Mouse (Mus musculus) adipose tissue, adult 10 weeks (tissue): ENCODE data around the gene Bnipl. TPM values are rescaled to one million over a fixed set of nuclear protein-coding genes. Genes with fewer than 3 reads are reported as not detected.

Experiments used
- polyA plus RNA-seq: library from polyadenylated mRNA; stranded (reverse); fragments of 350-450 nt; fragmentation: Illumina TruSeq; extraction: RNeasy Lipid Tissue Mini Kit (QIAGEN cat#74804); gene quantifications from one replicate; pipeline ENCODE4 v1.2.3, GENCODE M21; 2014; ENCODE audit warnings: low read depth, low replicate concordance

Bnipl gene
- polyA plus RNA-seq, result 3.7 TPM

DNA sequence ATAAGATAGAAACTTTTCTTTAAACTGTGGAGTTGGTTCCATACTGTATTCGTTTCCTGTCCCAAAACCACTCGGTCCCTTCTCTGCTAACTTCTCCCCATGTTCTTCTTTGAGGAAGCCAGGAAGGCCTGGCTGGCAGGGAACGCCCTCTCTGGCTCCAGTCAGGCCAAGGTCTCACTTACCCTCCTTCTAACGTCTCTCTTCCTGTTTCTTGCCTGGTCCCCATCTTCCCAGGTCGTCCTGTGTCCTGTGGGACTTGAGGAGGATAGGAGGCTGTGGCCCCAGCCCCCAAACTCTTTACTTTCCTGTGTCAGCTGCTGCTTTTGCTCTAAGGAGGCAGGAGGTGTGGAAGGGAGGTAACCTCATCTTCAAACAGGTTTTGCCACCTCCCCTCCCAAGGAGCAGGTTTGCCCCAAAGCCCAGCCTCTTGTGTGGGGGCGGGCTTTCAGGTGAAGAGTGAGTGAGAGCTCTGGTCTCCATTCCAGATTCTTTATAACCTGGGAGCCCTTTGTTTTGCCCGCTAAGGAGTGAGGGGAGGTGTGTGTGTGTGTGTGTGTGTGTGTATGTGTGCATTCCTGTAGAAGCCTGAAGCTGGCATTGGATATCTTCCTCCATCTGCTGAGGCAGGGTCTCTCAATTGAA, at the start of gene Bnipl:
TSS of gene Bnipl (minus strand) at position 411 of the 642 bp plus-strand sequence.

DNA sequence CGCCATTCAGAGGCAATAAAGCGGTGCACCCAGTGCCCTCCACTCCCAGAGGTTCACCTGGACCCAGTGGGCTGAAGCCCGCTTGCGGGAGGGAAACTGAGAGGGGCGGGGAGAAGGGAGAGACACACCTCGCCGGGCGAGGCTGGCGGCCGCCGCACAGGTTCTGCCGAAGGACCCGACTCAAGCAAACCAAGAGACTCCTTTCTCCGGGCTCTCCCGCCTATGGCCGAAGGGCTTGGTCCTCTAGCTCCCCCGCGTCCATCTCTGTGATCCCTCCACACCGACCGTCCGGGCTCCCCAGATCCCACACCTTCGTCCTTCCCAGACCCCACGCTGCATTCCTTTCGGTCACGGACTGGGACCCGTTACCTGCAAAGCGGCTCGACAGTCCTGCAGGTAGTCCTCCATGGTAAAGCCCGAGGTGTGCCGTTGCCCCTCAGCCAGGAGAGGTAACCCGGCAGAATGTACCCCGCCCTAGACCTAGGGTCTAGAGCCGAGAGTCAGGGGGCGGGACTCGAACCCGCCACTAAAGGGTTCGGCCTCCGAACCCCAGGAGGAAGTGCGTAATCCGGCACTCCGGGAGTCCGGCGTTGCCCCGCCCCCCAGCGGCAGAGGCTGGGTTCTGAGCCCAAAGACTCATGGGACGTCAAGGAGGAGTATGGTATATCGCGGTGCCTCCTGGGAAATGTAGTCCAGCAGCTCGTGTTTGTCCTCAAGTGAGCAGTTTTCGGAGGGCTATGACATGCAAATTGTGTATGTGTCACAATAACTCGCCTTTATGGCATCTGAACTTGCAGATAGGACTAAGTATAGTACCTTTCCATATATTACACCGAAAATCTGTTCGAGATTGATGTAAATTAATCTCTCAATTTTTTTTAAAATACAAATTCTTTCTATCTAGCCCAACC, 30.5 kb upstream of the Bnipl start, which contains the start of the genes Mindy1 and Prune1:
TSS of gene Mindy1 (plus strand) at position 130 of the 911 bp plus-strand sequence.
TSS of gene Prune1 (minus strand) at position 861 of the 911 bp plus-strand sequence.

GRCm38 (mm10) chr3:95241498-95241897, 9.5 kb downstream of the Bnipl start, which contains the start of gene Gm128:
TSS of gene Gm128 (minus strand) at chr3:95241598.

DNA sequence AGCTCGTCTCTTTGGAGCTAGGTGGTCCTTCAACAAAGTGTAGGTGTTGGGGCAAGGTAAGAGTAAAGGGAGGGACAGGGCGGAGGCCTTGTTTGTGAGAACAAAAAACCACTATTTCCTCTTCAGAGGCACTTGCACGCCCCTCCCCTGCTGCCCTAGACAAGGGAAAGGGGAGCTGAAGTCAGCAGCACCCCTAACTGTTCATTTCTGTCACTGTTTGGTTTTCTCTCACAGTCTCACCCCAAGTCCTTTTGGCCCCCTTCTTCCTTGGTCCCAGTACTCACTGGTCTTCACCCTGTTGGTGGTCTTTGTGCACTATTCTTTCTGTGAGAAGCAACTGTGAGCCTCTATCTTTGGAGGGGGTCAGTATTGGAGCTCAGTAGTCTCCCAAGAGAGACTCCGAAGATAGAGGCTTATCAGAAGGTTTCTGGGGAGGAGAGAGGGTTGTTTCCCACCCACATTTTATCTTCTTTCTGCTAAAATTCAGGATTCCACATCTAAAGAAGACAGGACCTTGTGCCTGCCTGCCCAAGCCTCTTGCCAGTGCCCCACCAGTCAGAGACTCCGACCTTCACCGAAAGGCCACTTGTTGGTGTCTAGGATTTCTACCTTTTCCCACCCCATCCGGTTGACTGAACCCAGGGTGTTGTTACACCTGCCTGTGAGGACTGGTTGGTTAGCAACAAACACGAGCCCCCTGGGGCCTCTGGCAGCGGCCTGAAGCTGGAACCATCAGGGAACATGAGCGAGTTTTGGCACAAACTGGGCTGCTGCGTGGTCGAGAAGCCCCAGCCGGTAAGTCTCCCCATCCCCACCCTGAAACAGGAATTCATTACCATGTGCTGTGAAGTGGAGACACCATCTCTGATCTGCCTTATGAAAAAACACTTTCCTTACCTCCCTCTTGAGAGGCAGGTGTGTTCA, 19.4 kb downstream of the Bnipl start, which contains the start of gene Mllt11:
TSS of gene Mllt11 (minus strand) at position 874 of the 924 bp plus-strand sequence.

DNA sequence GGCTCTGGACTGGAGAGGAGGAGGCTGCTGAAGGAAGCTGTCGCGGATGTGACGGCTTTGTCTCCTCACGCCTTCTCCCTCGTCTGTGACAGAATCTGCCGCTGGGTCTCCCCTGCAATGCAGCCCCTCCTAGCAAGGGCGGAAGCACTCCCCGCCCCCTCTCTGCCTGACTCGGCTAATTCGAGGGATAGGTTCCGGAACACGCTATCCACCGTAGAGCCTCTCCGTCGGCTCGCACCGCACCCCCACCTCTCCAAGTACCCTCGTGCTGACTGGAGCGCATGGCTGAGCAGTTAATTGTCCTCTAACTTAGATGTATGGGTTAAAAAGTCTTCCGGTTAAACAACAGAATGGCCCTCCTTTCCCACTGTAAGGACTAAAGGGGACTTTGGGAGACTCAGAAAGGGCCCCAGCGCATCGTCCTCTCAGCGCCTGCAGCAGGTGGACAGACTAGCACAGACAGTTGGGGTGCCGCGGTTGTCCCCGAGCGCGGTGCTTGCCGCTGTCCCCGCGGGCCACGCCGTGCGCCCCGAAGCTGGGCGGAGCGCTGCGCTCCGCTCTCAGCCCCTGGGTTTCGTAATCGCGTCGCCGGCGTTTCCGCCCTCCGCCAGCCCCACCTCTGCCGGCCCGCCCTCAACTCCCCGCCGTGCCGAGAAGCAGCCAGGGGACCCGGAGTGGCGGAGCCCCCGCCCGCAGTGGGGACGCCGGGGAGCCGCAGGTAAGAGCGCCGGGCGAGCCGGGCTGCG, 22.7 kb downstream of the Bnipl start, which contains the start of gene Cdc42se1:
TSS of gene Cdc42se1 (plus strand) at position 585 of the 746 bp plus-strand sequence.

DNA sequence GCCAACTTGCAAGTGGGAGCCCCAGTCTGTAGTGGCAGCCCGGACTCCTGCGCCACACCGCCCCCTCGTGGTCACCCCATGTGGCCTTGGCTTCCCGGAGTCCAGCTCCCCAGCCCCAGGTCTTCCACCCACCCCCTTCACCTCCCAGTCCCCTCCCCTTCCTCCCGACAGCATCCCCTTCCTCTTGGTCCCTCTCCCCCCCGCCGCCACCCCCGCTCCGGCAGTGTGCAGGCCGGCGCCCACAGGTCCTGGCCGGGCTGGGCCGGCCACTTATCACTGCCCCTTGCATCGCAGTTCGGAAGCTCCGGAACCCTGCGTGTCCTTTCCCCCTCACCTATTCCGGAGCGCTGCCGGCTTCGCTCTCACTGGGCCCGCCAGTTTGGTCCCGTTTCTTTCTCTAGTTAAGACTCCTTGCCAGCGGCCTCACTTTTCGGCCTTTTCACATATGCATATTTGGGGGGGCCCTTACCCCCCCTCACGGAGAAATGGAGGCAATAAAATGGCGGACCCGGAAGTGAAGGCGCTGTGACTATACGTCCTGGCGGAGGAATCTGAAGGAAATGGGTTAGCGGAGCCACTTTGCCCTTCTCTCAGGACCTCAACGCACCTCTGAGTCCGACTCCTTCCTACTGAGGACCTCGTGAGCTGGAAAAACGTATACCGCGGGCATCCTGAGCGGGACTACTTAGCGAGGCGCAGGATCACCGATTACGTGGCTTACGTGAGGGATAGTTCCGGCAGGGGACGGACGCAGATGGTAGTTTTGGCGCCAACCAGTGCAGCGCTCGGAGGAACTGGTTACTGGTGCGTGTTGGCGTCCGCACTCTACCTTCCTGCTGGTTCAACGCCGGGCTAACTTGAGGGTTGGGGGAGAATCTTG, 33.5 kb downstream of the Bnipl start, which contains the start of gene Gabpb2:
TSS of gene Gabpb2 (minus strand) at position 662 of the 880 bp plus-strand sequence.

Other genes with a start within 250 kb of the Bnipl start
- 24.9 TPM for gene Zfp687, start 235.7 kb downstream of the Bnipl start, polyA plus RNA-seq
- 134 TPM for gene Psmd4, start 208.6 kb downstream of the Bnipl start, polyA plus RNA-seq
- gene Pip5k1a, start 144.3 kb downstream of the Bnipl start, polyA plus RNA-seq, result 19.1 TPM
- gene Vps72, start 140.2 kb downstream of the Bnipl start, polyA plus RNA-seq, result 45.3 TPM
- gene Tmod4, start 126.7 kb downstream of the Bnipl start, polyA plus RNA-seq, result 0.31 TPM
- gene Scnm1, start 117.2 kb downstream of the Bnipl start, polyA plus RNA-seq, result 34.3 TPM
- gene Lysmd1, start 117.1 kb downstream of the Bnipl start, polyA plus RNA-seq, result 11.0 TPM
- 9.1 TPM for gene Tnfaip8l2, start 108.8 kb downstream of the Bnipl start, polyA plus RNA-seq
- 4.2 TPM for gene Sema6c, start 90.7 kb downstream of the Bnipl start, polyA plus RNA-seq
- gene Gabpb2, start 33.3 kb downstream of the Bnipl start, polyA plus RNA-seq, result 18.6 TPM
- 69.2 TPM for gene Cdc42se1, start 22.5 kb downstream of the Bnipl start, polyA plus RNA-seq
- gene Mllt11, start 19.0 kb downstream of the Bnipl start, polyA plus RNA-seq, result 22.7 TPM
- gene Gm128, start 9.6 kb downstream of the Bnipl start, polyA plus RNA-seq, result 5.9 TPM
- gene Mindy1, start 30.2 kb upstream of the Bnipl start, polyA plus RNA-seq, result 62.4 TPM
- 19.0 TPM for gene Prune1, start 30.9 kb upstream of the Bnipl start, polyA plus RNA-seq
- gene Anxa9, start 56.0 kb upstream of the Bnipl start, polyA plus RNA-seq, result 18.4 TPM
- 147 TPM for gene Cers2, start 63.6 kb upstream of the Bnipl start, polyA plus RNA-seq
- gene Setdb1, start 106.0 kb upstream of the Bnipl start, polyA plus RNA-seq, result 22.0 TPM
- 2.8 TPM for gene 4930558C23Rik, start 151.6 kb upstream of the Bnipl start, polyA plus RNA-seq
- gene Arnt, start 183.2 kb upstream of the Bnipl start, polyA plus RNA-seq, result 32.5 TPM
- gene Ctsk, start 248.1 kb upstream of the Bnipl start, polyA plus RNA-seq, result 25.0 TPM